Mouse (Mus musculus) C2C12 (cell line): ENCODE measurements at regions not wholly inside any gene's neighbourhood (a gene's known extent, or its start where the extent isn't known, plus 50 kb on each side); places are given as distances from the start of the nearest gene placed in this dataset.

Experiments used
- CEBPB ChIP-seq: IDR thresholded peaks from one replicate; pipeline ENCODE4 v1.6.1; 2011; ENCODE audit warnings: low read depth, mild to moderate bottlenecking, control low read depth, moderate library complexity
- CTCF ChIP-seq: IDR thresholded peaks from one replicate; pipeline ENCODE4 v1.5.1; 2011; ENCODE audit not compliant: control insufficient read depth, insufficient read depth, insufficient read length
- MAX ChIP-seq: IDR thresholded peaks from one replicate; pipeline ENCODE4 v1.6.1; 2011; ENCODE audit warnings: mild to moderate bottlenecking, control low read depth
- MYOD1 ChIP-seq: IDR thresholded peaks from one replicate; pipeline ENCODE4 v1.6.1; 2011; ENCODE audit warnings: low read depth; ENCODE audit not compliant: control insufficient read depth, insufficient read length
- MYOG ChIP-seq: IDR thresholded peaks from one replicate; pipeline ENCODE4 v1.6.1; 2011; ENCODE audit not compliant: control insufficient read depth, insufficient read length; ENCODE audit errors: extremely low read depth
- USF1 ChIP-seq: IDR thresholded peaks from one replicate; pipeline ENCODE4 v1.6.1; 2011; ENCODE audit warnings: low read depth, mild to moderate bottlenecking, control low read depth, moderate library complexity

DNA sequence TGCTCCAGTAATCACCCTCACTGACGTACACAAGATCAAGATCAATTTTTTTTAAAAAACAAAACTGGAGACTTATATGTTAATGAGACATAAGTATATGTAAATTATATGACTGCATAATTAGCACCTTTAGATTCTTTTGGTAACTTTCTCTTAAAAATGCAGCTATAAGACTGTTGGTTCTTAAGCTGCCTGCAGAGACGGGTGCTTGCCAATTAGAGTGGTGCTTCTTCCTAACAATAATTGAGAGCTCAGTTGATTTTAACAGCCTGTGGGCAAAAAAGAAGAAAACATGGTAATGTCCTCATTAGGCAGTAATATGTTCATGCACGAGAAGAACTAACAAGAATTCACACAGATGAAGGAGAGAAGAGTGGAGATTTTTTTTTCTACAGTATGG, 74.8 kb upstream of the Arhgap28 start:
- TF ChIP-seq MAX (no peak), CTCF (no peak), MYOG (no peak), MYOD1 (no peak), CEBPB (no peak), USF1 (no peak)
